In genomic region chr17:12740317-12740716, GRCm38 (mm10) we compare ENCODE assay signal across 9 mouse cellular contexts. TPM values are rescaled to one million over a fixed set of nuclear protein-coding genes. Genes with fewer than 3 reads are reported as not detected.
A peak's percentile ranks its signal among the peaks of the same experiment; 100 is the strongest.
DNase-seq lines count a peak whose midpoint lies in the region; ATAC-seq and TF ChIP-seq lines count a peak whose summit lies in the region.
"Had no signal": no experiment of that assay in that cellular context is flagged by ENCODE, and none has a peak within 500 bp of the region (broad histone marks: within the 10 kb centered on the region; RNA-seq: fewer than 3 reads in every experiment).

No protein-coding gene starts in this region.

- H3K36me3 ChIP-seq in kidney, postnatal 0 days (ENCODE audit: insufficient read depth, low read length), result peaks cover 28% of the 10 kb centered on the region
- H3K36me3 ChIP-seq in embryonic facial prominence, embryonic 14.5 days (ENCODE audit: control insufficient read depth, insufficient read depth, low read length), result peaks cover 82% of the 10 kb centered on the region
- peaks cover 93% of the 10 kb centered on the region for H3K36me3 ChIP-seq in limb, embryonic 13.5 days
- peaks cover 45% of the 10 kb centered on the region for H3K36me3 ChIP-seq in stomach, embryonic 15.5 days

- no peak for DNase-seq in kidney, postnatal 0 days (ENCODE audit: low spot score)
- DNase-seq in kidney, postnatal 36 days, result no peak
- DNase-seq in embryonic facial prominence, embryonic 14.5 days (ENCODE audit: low spot score), result no peak
- DNase-seq in right cerebral cortex, adult 18-20 months, result no peak
- no peak for DNase-seq in ovary, postnatal 14 days (ENCODE audit: low spot score)
- no peak for DNase-seq in layer of hippocampus, adult 9-10 months (ENCODE audit: low spot score)

- H3K4me2 ChIP-seq in kidney, postnatal 0 days (ENCODE audit: low read length), result no peak overlapping the region
- H3K4me2 ChIP-seq in embryonic facial prominence, embryonic 14.5 days (ENCODE audit: low read depth, low read length), result 0 out of 2 replicates have a peak overlapping the region, but pooled peaks have one; percentile 1
- H3K4me2 ChIP-seq in limb, embryonic 13.5 days (replicated peaks), result 0 out of 2 replicates have a peak overlapping the region, but pooled peaks have one; percentile 27
- no peak overlapping the region for H3K4me2 ChIP-seq in stomach, embryonic 15.5 days

- no peak overlapping the region for H3K4me3 ChIP-seq in kidney, postnatal 0 days (replicated peaks; ENCODE audit: low read depth, low read length)
- no peak overlapping the region for H3K4me3 ChIP-seq in embryonic facial prominence, embryonic 14.5 days (ENCODE audit: low read depth, low read length)
- H3K4me3 ChIP-seq in limb, embryonic 13.5 days, result no peak overlapping the region
- H3K4me3 ChIP-seq in stomach, embryonic 15.5 days (replicated peaks), result no peak overlapping the region
- H3K4me3 ChIP-seq: neural tube, embryonic 12.5 days had no signal

- peaks cover 14% of the 10 kb centered on the region; the same call in 1 of the 2 replicates for H3K4me1 ChIP-seq in kidney, postnatal 0 days (replicated peaks; ENCODE audit: insufficient read depth, low read length)
- peaks cover 15% of the 10 kb centered on the region for H3K4me1 ChIP-seq in embryonic facial prominence, embryonic 14.5 days (ENCODE audit: control insufficient read depth, insufficient read depth, low read length)
- H3K4me1 ChIP-seq in limb, embryonic 13.5 days, result peaks cover 74% of the 10 kb centered on the region
- peaks cover 14% of the 10 kb centered on the region; the same call in 1 of the 2 replicates for H3K4me1 ChIP-seq in stomach, embryonic 15.5 days

- no peak overlapping the region for H3K9ac ChIP-seq in kidney, postnatal 0 days (ENCODE audit: low read depth, low read length)
- no peak overlapping the region for H3K9ac ChIP-seq in embryonic facial prominence, embryonic 14.5 days (ENCODE audit: low read depth, low read length)
- no peak overlapping the region for H3K9ac ChIP-seq in limb, embryonic 13.5 days
- H3K9ac ChIP-seq in stomach, embryonic 15.5 days, result no peak overlapping the region
- H3K9ac ChIP-seq: neural tube, embryonic 12.5 days had no signal

- ATAC-seq in kidney, postnatal 0 days (replicated peaks; ENCODE audit: low FRiP score, low read depth), result no peak
- ATAC-seq in embryonic facial prominence, embryonic 14.5 days (ENCODE audit: low read depth), result peak; percentile 10; the same call in 1 of the 2 replicates
- no peak for ATAC-seq in limb, embryonic 13.5 days (ENCODE audit: low FRiP score, low read depth)
- peak; percentile 59 for ATAC-seq in stomach, embryonic 15.5 days (ENCODE audit: insufficient read depth, low FRiP score, low read depth)

- no peaks in the 10 kb centered on the region for H3K27me3 ChIP-seq in kidney, postnatal 0 days (ENCODE audit: insufficient read depth, low read length)
- H3K27me3 ChIP-seq in embryonic facial prominence, embryonic 14.5 days (replicated peaks; ENCODE audit: control insufficient read depth, insufficient read depth, low read length), result no peaks in the 10 kb centered on the region
- no peaks in the 10 kb centered on the region for H3K27me3 ChIP-seq in limb, embryonic 13.5 days
- no peaks in the 10 kb centered on the region for H3K27me3 ChIP-seq in stomach, embryonic 15.5 days (replicated peaks)
- H3K27me3 ChIP-seq: neural tube, embryonic 12.5 days had no signal

- H3K9me3 ChIP-seq in kidney, postnatal 0 days (replicated peaks; ENCODE audit: low read length), result no peaks in the 10 kb centered on the region; the same call in 1 of the 2 replicates
- peaks cover 44% of the 10 kb centered on the region for H3K9me3 ChIP-seq in embryonic facial prominence, embryonic 14.5 days (ENCODE audit: control insufficient read depth, low read length)
- peaks cover 44% of the 10 kb centered on the region for H3K9me3 ChIP-seq in limb, embryonic 13.5 days
- no peaks in the 10 kb centered on the region; the same call in 1 of the 2 replicates for H3K9me3 ChIP-seq in stomach, embryonic 15.5 days

- WGBS in kidney, postnatal 0 days, result 50% methylated on average over 2 of the region's 2 CpGs
- 41% methylated on average over 2 of the region's 2 CpGs for WGBS in embryonic facial prominence, embryonic 14.5 days
- WGBS in limb, embryonic 13.5 days, result 23% methylated on average over 2 of the region's 2 CpGs
- 46% methylated on average over 2 of the region's 2 CpGs for WGBS in stomach, embryonic 15.5 days

- peak overlapping the region; percentile 65; the same call in 1 of the 2 replicates for H3K27ac ChIP-seq in kidney, postnatal 0 days
- peak overlapping the region; percentile 75 for H3K27ac ChIP-seq in embryonic facial prominence, embryonic 14.5 days (replicated peaks; ENCODE audit: low read depth, low read length)
- peak overlapping the region; percentile 40; the same call in 1 of the 2 replicates for H3K27ac ChIP-seq in limb, embryonic 13.5 days
- peak overlapping the region; percentile 86 for H3K27ac ChIP-seq in stomach, embryonic 15.5 days
- H3K27ac ChIP-seq: neural tube, embryonic 12.5 days had no signal

- TF ChIP-seq CTCF in kidney, postnatal 0 days (IDR thresholded peaks at IDR 0.05; ENCODE audit: low read depth), result no peak

RNA-seq across cellular contexts. Expression of gene Igf2r, which starts 29.1 kb away (rescaled TPM):
- 16.1 and 16.7 TPM in 2 replicates for polyA plus RNA-seq in kidney, postnatal 0 days (2015; fragmentation: Nextera tagmentation; extraction: Ambion mirVana)
- polyA plus RNA-seq in embryonic facial prominence, embryonic 14.5 days (2014; fragmentation: Nextera tagmentation; extraction: Ambion mirVana), result 66.0 and 67.5 TPM in 2 replicates
- polyA plus RNA-seq in limb, embryonic 13.5 days (2015; fragmentation: Nextera tagmentation; extraction: Ambion mirVana), result 48.7 and 51.5 TPM in 2 replicates
- polyA plus RNA-seq in stomach, embryonic 15.5 days (2015; fragmentation: Nextera tagmentation; extraction: Ambion mirVana), result 35.1 and 36.1 TPM in 2 replicates

Comparison
In these comparisons a context has a peak if more than half of its experiments do, and no peak if none do; other contexts are left out.
1. ATAC-seq: peak in embryonic facial prominence, embryonic 14.5 days (single experiment) and stomach, embryonic 15.5 days (single experiment); none in kidney, postnatal 0 days (single experiment) and limb, embryonic 13.5 days (single experiment).
2. H3K4me2 ChIP-seq: peak in embryonic facial prominence, embryonic 14.5 days (single experiment) and limb, embryonic 13.5 days (single experiment); none in kidney, postnatal 0 days (single experiment) and stomach, embryonic 15.5 days (single experiment).
3. Peak in every context shown above with its lines, with median percentiles within 50 percentile points of each other: H3K27ac ChIP-seq.